Mouse (Mus musculus): Measurements from ENCODE around the gene Tmem52. TPM values are rescaled to one million over a fixed set of nuclear protein-coding genes. Genes with fewer than 3 reads are reported as not detected.

The Tmem52 gene
- total RNA-seq, 2 experiments from 2014 or later, result 4.5 to 10.0 TPM

DNA sequence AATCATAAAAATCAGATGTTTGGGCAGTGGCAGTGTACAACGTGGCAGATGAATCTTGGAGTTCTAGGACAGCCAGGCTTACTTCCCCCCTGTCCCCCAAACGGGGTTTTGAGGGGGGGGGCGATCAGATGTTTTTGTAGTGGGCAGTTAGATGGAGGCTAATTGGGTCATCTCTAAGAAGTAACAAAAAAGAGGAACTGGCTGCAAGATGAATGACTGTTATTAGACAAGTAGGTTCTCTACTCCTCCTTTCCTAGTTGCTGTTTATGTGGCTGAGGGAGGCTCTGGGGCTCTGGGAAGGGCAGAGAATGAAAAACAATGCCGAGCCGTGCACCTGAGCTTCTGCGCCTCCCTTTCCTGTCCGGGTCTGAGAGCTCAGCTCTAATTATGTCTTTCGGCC, 36.2 kb downstream of the Tmem52 start:
- intact Hi-C loops (cut with DNase I), result no loop called here
- no peak for DNase-seq

DNA sequence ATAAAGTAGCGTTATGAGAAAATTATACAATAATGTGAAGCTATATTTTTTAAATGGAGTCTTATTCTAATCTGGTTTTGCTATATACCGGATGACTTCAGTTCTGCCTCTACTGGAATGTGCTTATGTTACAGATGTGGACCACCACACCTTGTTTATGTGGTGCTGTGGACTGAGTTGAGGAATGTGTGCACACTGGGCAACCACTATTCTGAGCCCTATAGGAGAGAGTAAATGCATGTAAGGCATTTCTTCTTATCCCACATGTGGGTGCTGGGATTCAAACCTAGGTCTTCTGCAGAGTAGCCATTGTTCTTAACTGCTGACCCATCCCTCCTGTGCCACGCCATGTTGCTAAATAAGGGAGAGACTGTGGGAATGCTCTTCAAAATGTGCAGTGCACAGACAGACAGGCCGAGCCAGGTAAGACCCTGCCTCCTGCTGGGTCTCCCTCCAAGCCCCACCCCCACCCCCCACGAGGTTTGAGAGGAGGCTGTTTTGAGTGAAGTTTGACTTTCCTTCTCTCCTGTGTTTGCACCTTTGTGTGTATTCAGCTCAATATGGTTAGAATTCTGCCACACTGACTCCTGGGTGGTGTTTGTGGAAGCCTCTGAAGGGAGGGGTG, 36.9 kb downstream of the Tmem52 start:
- no peak for DNase-seq
- intact Hi-C loops (cut with DNase I), result no loop called here

DNA sequence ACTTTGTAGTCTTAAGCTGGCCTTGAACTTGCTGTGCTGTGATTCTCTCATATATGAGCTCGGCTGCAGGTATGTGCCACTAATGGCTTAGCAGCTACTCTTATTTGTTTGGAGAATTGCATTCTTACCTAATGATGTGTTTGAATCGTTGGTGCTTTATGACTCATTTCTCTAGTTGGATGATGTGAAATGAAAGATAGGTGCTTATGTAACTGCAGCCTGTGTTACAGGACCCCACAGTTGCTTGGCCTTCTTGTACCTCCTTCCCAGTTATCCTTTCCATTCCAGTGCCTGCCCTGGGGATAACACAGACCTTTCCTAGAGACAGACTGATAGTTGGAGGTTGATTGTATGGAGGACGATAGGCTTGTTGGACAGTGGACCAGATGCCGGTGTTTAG, 39.7 kb downstream of the Tmem52 start:
- intact Hi-C loops (cut with DNase I), result loop anchor here (2.0 kb wide), 1 partner anchor 14 kb away; no protein-coding TSS in a partner anchor

DNA sequence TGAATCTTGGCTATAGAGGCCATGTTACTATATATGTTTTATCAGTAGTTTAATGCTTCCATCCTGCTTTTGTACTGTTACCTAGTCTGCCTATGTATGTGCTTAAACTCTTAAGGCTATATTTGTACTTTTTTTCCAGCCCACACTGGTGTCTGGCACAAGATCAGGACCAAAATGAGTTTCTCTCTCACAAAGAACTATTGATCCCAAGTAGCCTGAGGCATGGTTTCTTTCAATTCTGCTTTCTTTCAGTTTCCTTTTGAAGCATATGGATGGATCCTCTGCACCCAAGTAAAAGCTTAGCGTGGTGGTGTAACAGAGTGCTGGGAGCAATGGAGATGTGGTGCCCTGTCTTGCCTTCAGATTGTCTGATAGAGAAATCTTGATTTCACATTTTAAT, 42.1 kb downstream of the Tmem52 start:
- DNase-seq, result no peak
- intact Hi-C loops (cut with DNase I), result no loop called here

More for the DNA sequence above, 39.7 kb downstream of the Tmem52 start:
- DNase-seq, result no peak

DNA sequence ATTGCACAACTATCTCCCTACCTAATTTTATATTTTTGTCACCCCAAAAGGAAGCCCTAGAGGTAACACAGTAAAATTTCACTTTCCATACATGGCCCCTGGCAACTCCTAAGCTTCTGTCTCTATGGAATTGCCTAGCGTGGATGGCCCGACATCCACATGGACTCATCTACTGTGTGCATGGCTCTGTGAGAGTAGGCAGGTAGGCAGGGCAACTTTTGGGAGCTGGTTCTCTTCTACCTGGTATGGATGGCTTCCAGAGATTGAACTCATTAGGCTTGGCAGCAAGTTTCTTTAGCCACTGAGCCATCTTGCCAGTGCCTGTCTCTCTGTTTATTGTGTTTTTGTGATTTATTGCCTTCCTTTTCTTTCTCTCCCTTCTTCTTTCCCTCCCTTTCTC, 45.9 kb downstream of the Tmem52 start:
- no peak for DNase-seq
- intact Hi-C loops (cut with DNase I), result loop anchor here (5.0 kb wide), 1 partner anchor 42 kb away; no protein-coding TSS in a partner anchor

DNA sequence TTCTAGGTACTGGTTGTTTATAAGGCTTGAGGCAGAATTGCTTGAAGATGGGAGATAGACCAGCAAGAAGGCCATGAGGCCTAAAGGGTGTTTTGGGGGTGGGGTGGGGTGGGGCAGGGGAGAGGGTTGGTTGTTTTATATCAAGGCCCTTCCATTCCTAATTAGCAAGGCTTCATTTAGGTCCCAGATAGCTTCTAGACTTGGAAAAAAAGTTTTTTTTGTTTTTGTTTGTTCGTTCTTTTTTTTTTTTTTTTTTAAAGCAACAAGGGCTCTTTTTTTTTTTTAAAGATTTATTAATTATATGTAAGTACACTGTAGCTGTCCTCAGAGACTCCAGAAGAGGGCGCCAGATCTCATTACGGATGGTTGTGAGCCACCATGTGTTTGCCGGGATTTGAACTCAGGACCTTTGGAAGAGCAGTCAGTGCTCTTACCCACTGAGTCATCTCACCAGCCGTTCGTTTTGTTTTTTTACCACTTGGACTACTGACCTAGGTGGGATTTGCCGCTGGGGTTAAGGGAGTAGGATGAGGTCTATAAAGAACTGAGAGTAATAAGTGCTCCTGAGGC, 49.1 kb downstream of the Tmem52 start:
- intact Hi-C loops (cut with DNase I), result loop anchor here (5.0 kb wide), 1 partner anchor 39 kb away; no protein-coding TSS in a partner anchor
- DNase-seq, result no peak

Other genes with a start within 250 kb of the Tmem52 start
- 10 to 100 TPM; 53.3 to 56.8 TPM for gene Ski, start 246.5 kb upstream of the Tmem52 start, total RNA-seq (2021)
- 10 to 100 TPM; 14.5 to 18.3 TPM for gene Faap20, start 219.3 kb upstream of the Tmem52 start, total RNA-seq (2021)
- gene Prkcz, start 107.8 kb upstream of the Tmem52 start, total RNA-seq (2021), result 1 to 10 TPM; 1.7 to 2.8 TPM
- not detected for gene Gabrd, start 71.0 kb upstream of the Tmem52 start, total RNA-seq (2021)
- under 1 TPM; 0.19 to 0.22 TPM for gene Cfap74, start 59.9 kb upstream of the Tmem52 start, total RNA-seq (2021)
- gene Gnb1, start 22.2 kb downstream of the Tmem52 start, total RNA-seq (2021), result 100 to 1,000 TPM; 176 to 187 TPM
- gene Nadk, start 93.3 kb downstream of the Tmem52 start, total RNA-seq (2021), result 10 to 100 TPM; 26.2 to 28.1 TPM
- gene Slc35e2, start 132.3 kb downstream of the Tmem52 start, total RNA-seq (2021), result 1 to 10 TPM; 6.7 to 8.1 TPM
- gene Cdk11b, start 155.7 kb downstream of the Tmem52 start, total RNA-seq (2021), result 10 to 100 TPM; 32.1 to 34.2 TPM
- gene Gm10563, start 176.3 kb downstream of the Tmem52 start, total RNA-seq (2021), result not detected
- 10 to 100 TPM in 1 of 2 experiments, 1 to 10 TPM in 1; 9.3 to 10.5 TPM for gene Mmp23, start 184.3 kb downstream of the Tmem52 start, total RNA-seq (2021)
- 10 to 100 TPM; 25.3 to 29.9 TPM for gene Mib2, start 200.1 kb downstream of the Tmem52 start, total RNA-seq (2021)
- 1 to 10 TPM; 1.2 to 1.6 TPM for gene Fndc10, start 225.2 kb downstream of the Tmem52 start, total RNA-seq (2021)
- 10 to 100 TPM; 43.5 to 45.6 TPM for gene Ssu72, start 235.7 kb downstream of the Tmem52 start, total RNA-seq (2021)

Data from heart, postnatal 36 days (tissue).